Mouse (Mus musculus) G1E (cell line): ENCODE data around the gene Rnf5. TPM values are rescaled to one million over a fixed set of nuclear protein-coding genes. Genes with fewer than 3 reads are reported as not detected.

ENCODE experiments used
- ATAC-seq: 2 replicates; pipeline ENCODE4 v1.8.0; 2016; ENCODE audit warnings: mild to moderate bottlenecking; ENCODE audit not compliant: insufficient number of reproducible peaks, poor library complexity, low FRiP score, severe bottlenecking; ENCODE audit errors: extremely low read depth
- DNase-seq: peaks from one replicate; pipeline ENCODE4 v3.0.0; 2012; ENCODE audit warnings: low spot score
- H3K27me3 ChIP-seq: 2 replicates; pipeline ENCODE4 v1.6.1; 2012; ENCODE audit warnings: mild to moderate bottlenecking, low read length, inconsistent platforms; ENCODE audit not compliant: insufficient read depth
- H3K36me3 ChIP-seq: replicated peaks from 2 replicates; pipeline ENCODE3; 2012; ENCODE audit warnings: mild to moderate bottlenecking, inconsistent platforms
- H3K4me1 ChIP-seq: 2 replicates; pipeline ENCODE4 v1.6.1; 2012; ENCODE audit warnings: low read depth, low read length, inconsistent platforms, mixed read lengths; ENCODE audit not compliant: insufficient read depth
- H3K4me3 ChIP-seq: 2 replicates; pipeline ENCODE4 v1.5.1; 2012; ENCODE audit warnings: low read depth, mild to moderate bottlenecking, inconsistent platforms, low read length, moderate library complexity, mixed read lengths
- H3K9me3 ChIP-seq: replicated peaks from 2 replicates; pipeline ENCODE4 v1.6.1; 2012; ENCODE audit warnings: inconsistent platforms
- CTCF ChIP-seq: IDR thresholded peaks from 2 replicates; pipeline ENCODE4 v1.5.1; 2012; ENCODE audit warnings: low read depth, low read length, inconsistent platforms, mixed read lengths
- GATA1 ChIP-seq: IDR thresholded peaks from 2 replicates; pipeline ENCODE4 v1.6.1; 2012; ENCODE audit warnings: borderline replicate concordance, low read length, inconsistent platforms, mixed read lengths
- GATA2 ChIP-seq: IDR thresholded peaks from 2 replicates; pipeline ENCODE4 v1.6.1; 2012; ENCODE audit warnings: low read depth, low read length, inconsistent platforms, borderline replicate concordance
- POLR2AphosphoS5 ChIP-seq: IDR thresholded peaks from 2 replicates; pipeline ENCODE4 v1.6.1; 2012; ENCODE audit warnings: low read depth, low read length, inconsistent platforms; ENCODE audit not compliant: insufficient replicate concordance
- TAL1 ChIP-seq: conservative IDR thresholded peaks from 2 replicates; pipeline ENCODE4 v1.6.1; 2012; ENCODE audit warnings: low read depth, low read length, inconsistent platforms, mixed read lengths
- polyA plus RNA-seq: library from polyadenylated mRNA; stranded (reverse); fragments of >175 nt; gene quantifications from 2 replicates; pipeline ENCODE4 v1.2.3, GENCODE M21; 2012
- total RNA-seq, 2 experiments: library from RNA; stranded (forward) in 1 of 2; stranded (reverse) in 1 of 2; fragments of 200-1000 nt in 1 of 2; fragments of >200 nt in 1 of 2; fragmentation: Nextera tagmentation in 1 of 2; gene quantifications; 2 replicates each; pipeline ENCODE4 v1.2.3; 2014 to 2017

The Rnf5 gene
- total and polyA plus RNA-seq, 3 experiments = 17.4 to 92.0 (median 70.8) TPM

GRCm38 (mm10) chr17:34648141-34648890 is 44.8 kb upstream of the Rnf5 start:
- 0 out of 2 replicates have a peak, but pooled peaks cover 3% of the 10 kb centered on the region for H3K27me3 ChIP-seq
- peaks cover 44% of the 10 kb centered on the region for H3K4me1 ChIP-seq
- H3K36me3 ChIP-seq = peaks cover 64% of the 10 kb centered on the region
- DNase-seq (no peak), ATAC-seq (no peak)
- peak overlapping the region; percentile 99; the same call in 1 of the 2 replicates for H3K4me3 ChIP-seq
- TF ChIP-seq TAL1 = no peak
- no peak for TF ChIP-seq POLR2AphosphoS5
- TF ChIP-seq GATA2 = no peak
- no peak for TF ChIP-seq GATA1
- TF ChIP-seq CTCF = no peak
- H3K9me3 ChIP-seq = no peaks in the 10 kb centered on the region

DNA sequence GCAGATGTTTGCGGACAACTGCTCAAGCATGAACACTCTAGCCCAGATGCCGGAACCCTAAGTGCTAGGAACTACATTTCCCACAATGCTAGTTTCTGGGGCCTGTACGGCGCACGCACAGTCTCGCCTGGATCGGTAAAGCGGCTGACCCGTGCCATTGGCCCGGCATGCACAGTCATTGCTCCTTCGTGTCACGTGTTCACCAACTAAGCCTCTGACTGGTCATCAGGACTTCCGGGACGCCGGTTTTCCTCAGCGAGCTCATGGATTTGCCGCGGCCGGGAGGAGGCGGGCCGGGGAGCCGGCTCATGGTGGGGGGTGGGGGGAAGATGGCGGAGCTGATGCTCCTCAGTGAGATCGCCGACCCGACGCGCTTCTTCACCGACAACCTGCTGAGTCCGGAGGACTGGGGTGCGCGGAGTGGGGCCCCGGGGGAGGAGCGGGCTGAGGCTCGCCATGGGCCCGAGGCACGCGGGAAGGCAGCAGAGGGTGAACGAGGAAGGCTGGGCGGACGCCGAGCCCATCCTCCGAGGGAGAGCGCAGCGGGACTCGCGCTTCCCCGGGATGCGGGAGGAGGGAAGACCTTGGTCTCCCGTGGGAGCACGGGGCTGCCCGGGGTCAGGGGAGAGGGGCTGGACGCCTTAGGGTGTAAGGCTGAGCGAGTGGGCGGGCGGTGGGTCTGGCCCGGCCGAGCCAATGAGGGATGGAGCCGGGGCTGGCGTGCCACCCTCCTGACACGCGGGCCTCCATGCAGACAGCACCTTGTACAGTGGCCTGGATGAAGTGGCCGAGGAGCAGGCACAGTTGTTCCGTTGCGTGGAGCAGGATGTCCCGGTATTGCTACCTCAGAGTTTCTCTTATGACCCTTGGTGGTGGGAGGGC is 43.7 kb upstream of the Rnf5 start, which contains the start of gene Atf6b:
Gene Atf6b (plus strand): TSS at position 241 of the 882 bp plus-strand sequence.
- Histone ChIP-seq H3K36me3 (peaks cover 52% of the 10 kb centered on the region), H3K27me3 (peaks cover 9% of the 10 kb centered on the region; the same call in 1 of the 2 replicates), H3K4me3 (peak within 1 kb of the TSS; percentile 99), H3K9me3 (no peaks in the 10 kb centered on the region), H3K4me1 (peaks cover 44% of the 10 kb centered on the region)
- ATAC-seq (peak; percentile 94), DNase-seq (peak; percentile 99)
- no peak for TF ChIP-seq TAL1
- TF ChIP-seq GATA1 = no peak
- no peak for TF ChIP-seq GATA2
- no peak for TF ChIP-seq CTCF
- TF ChIP-seq POLR2AphosphoS5 = no peak

GRCm38 (mm10) chr17:34645831-34646511 is 42.5 kb upstream of the Rnf5 start:
- Histone ChIP-seq H3K9me3 (no peaks in the 10 kb centered on the region), H3K4me1 (peaks cover 38% of the 10 kb centered on the region), H3K4me3 (peak overlapping the region; percentile 68; the same call in 1 of the 2 replicates), H3K36me3 (peaks cover 41% of the 10 kb centered on the region), H3K27me3 (peaks cover 17% of the 10 kb centered on the region)
- TF ChIP-seq GATA1 = no peak
- TF ChIP-seq CTCF = no peak
- TF ChIP-seq POLR2AphosphoS5 = no peak
- TF ChIP-seq TAL1 = no peak
- TF ChIP-seq GATA2 = no peak
- DNase-seq (no peak), ATAC-seq (no peak)

DNA sequence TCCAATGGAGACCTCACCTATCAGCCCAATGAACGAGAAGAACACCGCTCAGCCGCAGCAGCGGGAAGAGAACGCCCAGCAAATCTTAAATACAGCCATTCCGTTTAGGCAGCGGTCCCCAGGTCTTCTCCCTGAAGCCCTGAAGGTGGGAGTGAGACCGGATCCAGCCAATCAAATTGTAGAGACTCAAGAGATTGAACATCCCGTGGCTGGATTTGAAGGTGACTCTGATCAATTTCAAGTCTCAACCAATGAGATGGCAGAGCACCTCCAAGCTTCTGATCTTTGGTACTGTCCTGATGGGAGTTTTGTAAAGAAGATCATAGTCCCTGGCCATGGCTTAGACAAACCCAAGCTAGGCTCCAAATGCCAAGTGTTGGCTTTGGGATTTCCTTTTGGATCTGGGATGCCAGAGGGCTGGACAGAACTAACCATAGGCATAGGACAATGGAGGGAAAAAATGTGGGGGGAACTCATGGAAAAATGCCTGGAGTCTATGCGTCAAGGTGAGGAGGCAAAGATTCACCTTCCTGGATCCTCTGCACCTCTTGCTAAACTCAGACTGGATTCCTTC is 41.9 kb upstream of the Rnf5 start:
- Histone ChIP-seq H3K9me3 (no peaks in the 10 kb centered on the region), H3K4me3 (peak overlapping the region; percentile 68), H3K36me3 (peaks cover 34% of the 10 kb centered on the region), H3K27me3 (peaks cover 20% of the 10 kb centered on the region), H3K4me1 (peaks cover 38% of the 10 kb centered on the region)
- TF ChIP-seq POLR2AphosphoS5 = no peak
- TF ChIP-seq CTCF = no peak
- TF ChIP-seq GATA2 = no peak
- TF ChIP-seq TAL1 = no peak
- TF ChIP-seq GATA1 = no peak
- DNase-seq (no peak), ATAC-seq (no peak)

- Histone ChIP-seq H3K27me3 (peaks cover 23% of the 10 kb centered on the region), H3K4me3 (peak within 1 kb of the TSS; percentile 68), H3K4me1 (peaks cover 38% of the 10 kb centered on the region), H3K36me3 (peaks cover 27% of the 10 kb centered on the region), H3K9me3 (no peaks in the 10 kb centered on the region)
- DNase-seq (peak; percentile 90), ATAC-seq (peak; percentile 69)
- TF ChIP-seq TAL1 (no peak), GATA1 (no peak), GATA2 (no peak), CTCF (no peak), POLR2AphosphoS5 (no peak)
Observed at GRCm38 (mm10) chr17:34644608-34645007, 41.1 kb upstream of the Rnf5 start, which contains the start of gene Fkbpl. Gene Fkbpl (plus strand): TSS chr17:34644764.
